Mouse (Mus musculus): ENCODE measurements around the gene Polrmt.

Polrmt gene

DNA sequence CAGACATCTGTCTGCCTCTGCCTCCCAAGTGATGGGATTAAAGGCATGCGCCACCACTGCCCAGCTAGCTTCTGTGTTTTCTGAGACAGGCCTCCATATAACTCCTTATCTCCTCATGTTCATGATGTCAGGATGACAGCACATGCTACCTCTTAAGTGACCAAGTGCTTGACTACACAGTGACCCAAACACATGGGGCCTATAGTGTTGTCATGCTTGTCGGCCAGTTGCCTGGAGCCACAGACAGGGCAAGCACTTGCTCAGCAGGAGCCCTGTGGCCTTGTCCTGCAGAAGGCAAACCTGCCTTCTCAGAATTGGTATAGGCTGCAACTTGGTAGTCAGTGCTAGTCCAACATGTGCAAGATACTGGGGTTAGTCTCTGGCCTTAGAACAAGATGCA lies 60.2 kb downstream of the Polrmt start:
- DNase-seq = no peak
